Mouse (Mus musculus): Measurements from ENCODE around the gene C9orf72.

C9orf72 gene

DNA sequence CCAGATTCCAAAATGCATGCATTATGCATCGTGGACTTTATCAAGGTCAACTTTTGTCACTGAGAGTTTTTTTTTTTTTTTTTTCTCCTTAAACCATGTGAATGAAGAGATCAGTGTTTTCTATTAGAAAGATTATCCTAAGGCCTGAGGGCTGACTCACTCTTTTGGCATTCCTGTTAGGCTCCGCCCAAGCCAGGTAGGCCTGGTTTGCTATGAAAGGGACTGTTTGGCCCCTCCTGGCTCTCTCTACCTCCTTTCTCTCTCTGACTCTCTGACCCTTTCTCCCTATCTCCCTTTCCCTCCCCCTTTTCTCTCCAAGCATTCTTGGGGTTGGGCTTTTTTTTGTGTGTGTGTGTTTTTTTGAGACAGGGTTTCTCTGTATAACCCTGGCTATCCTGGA lies 50.4 kb downstream of the C9orf72 start:
- no peak for DNase-seq

DNA sequence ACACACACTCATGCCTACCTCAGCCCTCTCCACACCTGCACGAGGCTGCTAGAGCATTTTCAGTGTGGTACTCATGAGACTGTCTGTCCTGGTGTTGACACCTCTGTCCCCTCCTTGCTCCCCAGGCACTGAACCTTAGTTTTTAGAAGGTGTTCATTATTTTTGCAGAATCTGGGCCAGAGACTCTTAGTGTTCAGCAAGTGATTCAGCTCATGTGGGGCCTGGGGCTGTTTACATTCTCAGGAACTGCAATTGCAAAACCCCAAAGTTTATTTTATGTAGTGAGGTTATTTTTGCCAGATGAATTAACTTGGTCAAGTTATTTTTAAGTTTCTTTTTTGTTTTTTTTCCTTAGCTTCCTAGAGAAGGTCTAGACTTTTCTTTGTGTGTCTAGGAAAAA lies 52.4 kb downstream of the C9orf72 start:
- no peak for DNase-seq

DNA sequence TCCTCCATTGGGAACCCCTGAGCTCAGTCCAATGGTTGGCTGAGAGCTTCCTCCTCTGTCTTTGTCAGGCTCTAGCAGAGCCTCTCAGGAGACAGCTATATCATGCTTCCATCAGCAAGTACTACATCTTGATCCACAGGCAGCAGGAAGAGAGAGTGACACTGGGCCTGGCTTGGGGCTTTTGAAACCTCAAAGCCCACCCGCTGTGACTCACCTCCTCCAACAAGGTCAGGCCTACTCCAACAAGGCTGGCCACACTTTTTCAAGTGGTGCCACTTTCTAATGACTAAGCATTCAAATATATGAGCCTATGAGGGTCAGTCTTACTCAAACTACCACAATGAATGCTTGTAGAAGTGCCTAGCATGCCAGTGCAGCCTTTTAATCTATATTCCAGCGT lies 53.5 kb downstream of the C9orf72 start:
- DNase-seq: no peak

DNA sequence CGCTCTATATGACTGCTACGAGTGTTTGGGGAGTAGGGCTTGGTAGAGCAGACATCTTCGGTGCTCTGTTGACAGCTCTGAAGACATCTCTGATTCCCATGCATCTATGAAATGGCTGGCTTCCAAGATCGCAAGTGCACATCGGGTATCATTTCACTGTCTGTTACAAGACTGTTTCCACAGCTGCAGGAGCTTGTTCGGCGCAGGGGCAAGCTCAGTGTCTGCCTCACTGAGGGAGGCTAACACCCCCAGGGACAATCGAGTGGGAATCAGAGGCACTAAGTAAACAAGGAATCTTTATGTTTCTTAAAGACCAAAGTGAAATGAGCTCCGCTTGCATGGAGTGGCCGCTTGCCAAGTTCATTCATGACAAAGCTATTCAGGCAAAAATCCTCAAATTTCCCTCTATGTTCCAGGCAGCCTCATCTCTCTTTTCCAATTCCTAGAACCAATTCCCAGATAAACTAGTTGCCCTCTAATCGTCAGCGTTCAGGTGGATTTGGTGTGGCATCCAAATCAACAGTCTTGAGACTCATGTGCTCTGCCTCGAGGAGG lies 56.3 kb downstream of the C9orf72 start:
- DNase-seq: no peak

DNA sequence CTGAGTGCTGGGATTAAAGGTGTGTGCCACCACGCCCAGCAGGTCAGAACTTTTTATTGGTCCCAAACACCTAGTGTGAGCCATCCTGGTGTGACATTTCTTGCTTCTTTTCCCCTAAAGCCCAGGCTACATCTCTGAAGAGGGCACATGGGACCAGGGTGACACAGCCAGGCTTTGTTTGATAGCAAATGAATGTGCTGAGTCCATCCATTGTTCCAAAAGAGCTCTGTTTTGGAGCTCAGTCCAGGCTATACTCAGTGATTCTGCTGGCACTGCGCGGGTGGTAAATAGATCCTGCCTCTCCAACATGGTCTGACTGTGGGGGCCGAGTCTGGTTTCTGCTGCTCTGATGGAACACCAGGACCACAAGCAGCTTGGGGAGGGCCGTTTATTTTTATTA lies 58.1 kb downstream of the C9orf72 start:
- DNase-seq: no peak

DNA sequence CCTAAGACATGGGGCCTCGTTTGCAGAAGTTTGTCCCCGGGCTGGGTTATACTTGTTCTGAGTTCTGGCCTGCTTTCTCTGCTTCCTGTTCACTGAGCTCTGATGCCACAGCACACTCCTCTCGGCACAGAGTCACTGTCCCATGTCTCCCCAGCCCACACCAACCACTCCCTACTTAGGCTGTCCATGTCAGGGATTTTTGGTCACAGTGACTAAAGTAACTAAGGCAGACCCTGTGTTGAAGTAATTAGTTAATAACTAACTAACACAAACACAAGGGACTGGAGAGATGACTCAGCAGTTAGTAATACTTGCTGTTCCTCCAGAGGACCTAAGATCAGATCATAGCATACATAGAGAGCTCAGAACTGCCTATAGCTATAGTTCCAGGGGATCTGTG lies 60.0 kb downstream of the C9orf72 start:
- peak; percentile 20 to 31 for DNase-seq

DNA sequence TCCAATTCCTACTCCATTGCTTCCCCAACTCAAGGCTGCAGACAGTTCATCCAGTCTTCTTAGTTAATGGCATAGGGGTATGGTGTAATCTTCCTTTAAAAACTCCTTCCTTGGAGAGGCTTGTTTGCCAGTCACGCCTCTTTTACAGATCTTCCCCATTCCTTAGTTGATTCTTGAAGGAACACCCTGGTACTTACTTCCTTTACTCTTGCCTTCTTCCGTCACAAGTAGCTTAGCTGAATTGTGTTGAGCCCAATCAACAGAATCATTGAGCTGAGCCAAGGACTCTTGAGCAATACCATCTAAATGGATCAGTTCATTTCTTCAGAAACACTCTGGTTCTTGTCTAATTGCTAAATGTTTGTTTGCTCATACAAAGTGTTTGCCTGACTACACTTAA lies 60.7 kb downstream of the C9orf72 start:
- DNase-seq: no peak

DNA sequence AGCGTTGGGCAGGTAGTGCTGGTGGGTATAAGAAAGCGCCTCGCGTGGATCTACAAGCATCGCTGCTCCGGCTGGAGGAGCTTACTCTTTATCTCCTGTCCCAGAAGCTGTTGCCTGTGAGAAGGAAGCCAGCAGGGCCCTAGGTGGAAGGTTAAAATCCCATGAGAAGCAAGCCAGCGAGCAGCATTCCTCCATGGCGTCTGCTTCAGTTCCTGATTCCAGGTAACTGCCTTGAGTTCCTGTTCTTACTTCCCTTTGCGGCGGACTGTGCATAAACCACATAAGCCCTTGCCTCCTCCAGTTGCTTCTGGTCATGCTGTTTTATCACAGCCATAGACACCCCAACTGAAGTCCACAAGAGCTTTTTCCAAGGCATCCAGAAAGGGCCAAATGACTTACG lies 68.2 kb downstream of the C9orf72 start:
- no peak for DNase-seq

DNA sequence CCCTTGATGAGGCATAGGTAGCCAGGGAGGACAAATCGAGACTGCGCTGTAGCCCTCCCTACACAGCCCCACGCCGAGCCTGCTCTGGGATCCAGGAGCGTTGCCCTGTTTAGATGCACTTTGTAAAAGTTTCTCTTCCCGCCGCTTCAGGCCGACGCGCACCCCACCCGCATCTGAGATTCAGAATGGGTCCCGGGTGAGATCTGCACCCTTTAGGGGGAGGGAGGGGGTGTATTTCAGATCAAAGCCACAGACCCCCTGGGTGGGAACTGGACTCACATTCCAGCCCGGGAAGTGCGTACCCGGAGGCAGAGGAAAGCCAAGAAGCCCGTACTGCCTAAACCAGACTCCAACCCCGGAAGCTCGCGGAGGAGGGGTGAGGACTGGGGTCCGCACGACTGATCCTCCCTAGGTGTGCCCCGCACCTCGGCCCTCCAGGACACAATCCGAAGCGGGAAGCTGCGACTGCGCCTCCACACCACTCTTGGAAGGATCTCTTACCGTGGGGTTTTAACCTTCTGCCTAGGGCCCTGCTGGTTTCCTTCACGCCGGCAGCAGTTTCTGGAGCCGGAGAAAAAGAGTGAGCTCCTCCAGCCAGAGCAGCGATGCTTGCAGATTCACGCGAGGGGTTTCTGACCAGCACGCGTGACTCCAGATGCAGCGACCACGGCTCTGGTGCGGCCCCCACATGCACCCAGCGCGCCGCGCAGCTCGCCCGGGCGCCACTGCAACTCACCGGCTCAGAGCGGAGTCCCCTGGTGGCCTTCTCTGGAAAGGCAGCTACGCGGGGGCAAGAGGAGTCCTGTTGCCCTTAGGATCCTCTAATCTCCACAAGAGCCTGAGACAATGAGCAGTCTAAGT lies 69.0 kb downstream of the C9orf72 start, which contains the start of gene Mob3b:
TSS of gene Mob3b (minus strand) at position 734 of the 861 bp plus-strand sequence.
- peak; percentile 91 to 96 for DNase-seq

DNA sequence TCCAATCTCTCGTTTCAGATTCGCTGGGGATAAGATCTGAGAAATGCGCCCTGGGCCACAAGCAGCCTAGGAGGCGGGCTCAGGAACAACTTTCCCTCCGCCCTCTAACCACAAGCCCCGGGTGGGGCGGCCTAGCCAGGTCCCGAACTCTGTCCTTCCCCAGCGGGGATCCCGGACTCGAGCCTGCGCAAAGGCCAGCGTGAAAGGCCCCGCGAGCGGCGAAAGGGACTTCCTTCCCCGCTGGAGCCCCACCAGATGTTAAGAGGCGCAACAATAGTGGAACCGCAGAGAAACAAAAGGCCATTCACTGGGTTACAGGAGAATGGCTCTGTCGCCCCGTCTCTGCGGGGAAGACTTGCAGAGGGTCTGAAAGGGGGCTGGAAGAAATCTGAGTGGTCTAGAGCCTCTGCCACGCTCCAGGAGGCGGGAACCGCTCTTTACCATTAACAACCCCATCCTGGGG lies 69.8 kb downstream of the C9orf72 start:
- DNase-seq: peak; percentile 86 to 88

DNA sequence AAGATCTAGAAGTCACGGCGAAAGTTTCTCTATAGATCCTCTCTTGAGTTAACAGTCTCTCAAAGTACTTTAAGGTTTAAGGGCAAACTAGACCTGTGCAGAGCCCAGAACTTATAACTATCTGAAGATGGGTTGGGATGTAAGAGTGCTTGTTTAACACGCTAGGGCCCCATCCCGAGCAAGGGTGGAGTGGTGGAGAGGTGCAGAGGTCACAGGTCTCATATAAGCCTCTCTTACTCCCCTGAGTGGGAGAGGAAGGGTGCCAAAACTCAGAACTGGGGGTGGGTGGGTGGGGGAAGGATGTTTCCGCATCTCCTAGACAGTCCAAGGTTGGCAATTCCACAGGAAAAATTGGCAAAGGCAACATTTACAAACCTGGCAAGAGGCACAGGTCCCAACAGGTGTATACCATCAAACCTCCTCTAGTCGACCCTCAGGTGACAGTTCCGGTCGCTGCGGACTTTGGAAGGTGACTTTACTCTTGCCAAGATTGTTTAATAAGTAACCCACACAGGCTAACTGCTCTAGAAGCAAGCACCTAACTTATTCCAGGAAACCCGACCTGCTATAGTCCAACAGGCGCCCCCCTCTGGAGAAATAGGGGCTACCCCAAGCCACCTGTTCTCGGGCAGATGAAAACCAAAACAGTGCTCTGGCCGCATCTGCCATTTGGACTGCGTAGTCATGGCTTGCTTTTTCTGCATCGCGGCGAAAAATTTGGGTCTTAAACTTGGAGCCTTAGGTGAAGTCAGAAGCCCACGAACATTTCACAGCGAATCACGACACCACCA lies 70.6 kb downstream of the C9orf72 start:
- DNase-seq: peak; percentile 90 to 96

DNA sequence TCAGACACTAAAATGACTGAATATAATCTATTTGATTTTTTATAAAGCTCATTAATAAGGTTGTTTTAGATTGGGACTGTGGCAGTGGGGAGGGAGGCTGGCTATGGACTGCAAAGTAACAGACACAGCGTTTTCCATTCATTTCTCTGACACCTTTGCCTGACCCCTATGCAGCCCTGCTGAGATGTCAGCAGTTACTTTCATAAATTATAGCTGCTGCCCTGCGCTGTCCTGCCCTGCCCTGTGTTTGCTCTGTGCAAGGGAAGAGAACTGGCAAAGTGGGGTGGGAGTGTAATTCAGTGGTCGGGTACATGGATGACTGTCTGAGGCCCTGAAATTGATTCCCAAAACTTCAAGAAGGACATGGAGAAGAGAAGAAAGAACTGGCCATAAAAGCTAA lies 71.9 kb downstream of the C9orf72 start:
- peak; percentile 34 to 52 for DNase-seq

DNA sequence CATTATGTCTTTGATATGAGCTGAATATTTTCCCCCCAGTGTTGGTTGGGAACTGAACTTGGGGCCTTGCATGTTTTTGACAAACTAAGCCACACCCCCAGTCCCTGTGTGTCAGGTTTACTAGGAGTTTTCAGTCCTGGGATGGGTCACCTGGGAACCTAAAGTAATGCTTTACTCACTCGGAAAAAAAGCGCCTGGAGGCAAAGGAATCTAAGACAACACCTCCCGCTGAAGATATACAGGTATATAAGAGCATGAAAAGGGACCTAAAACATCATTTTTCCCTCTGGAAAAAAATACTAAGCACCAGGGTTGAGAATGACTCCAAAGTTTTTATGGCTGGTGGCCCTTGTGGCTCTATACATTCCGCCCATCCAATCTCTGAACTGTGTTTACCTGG lies 74.2 kb downstream of the C9orf72 start, which contains the start of gene Ifnk:
TSS of gene Ifnk (plus strand) at position 301 of the 400 bp plus-strand sequence.
- DNase-seq: no peak

DNA sequence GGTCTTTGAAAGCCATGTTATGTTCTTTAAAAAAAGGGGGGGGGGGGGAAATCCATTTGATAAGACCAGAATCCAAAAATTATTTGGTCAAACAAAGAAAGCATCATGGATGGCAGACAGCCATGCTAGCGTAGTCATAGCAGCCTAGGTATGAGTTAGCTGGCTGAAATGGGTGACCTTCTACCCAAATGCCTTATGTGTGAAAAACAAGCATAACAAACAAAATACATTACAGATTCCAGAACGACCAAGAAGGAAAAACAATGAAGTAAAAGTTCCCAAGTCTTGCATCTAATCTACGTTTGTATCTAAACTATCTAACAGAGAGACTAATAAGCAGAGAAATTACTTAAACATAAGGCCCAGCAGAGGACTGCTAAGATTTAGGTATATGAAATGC lies 75.3 kb downstream of the C9orf72 start:
- DNase-seq: no peak

DNA sequence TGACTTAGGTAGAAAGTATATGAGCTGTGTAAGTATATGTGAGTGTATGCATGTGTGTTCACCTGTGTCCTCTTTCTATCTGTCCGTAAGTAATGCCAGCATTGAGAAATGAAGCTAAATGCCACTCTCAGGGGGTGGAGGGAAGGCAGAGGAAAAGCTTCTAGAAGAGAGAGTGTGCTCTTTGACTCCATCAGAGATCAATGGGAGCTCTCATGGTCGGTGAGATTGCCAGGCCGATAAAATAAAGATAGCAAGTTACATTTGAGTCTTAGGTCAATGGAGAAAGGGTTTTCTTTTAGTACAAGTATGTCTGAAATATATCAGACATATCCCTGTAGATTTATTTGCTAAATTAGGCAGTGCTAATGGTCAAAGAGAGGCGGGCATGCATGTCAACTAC lies 77.6 kb downstream of the C9orf72 start:
- DNase-seq: no peak

DNA sequence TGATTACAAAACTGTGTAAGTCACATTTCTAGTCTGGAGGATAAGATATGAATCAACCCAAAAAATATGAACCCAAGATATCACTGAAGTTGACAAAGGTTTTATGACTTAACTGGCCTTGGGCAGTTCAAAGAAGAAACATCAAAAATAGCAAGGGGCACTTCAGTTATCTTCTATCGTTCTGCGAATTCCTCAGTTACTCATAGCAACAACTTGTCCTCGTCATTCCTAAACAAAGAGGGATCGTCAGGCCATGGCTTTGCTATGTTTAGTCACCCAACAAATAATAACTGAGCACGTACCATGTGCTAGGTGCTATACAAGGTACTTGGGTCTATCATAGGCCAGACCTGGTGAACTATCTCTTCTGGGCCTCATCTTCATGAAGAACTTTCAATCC lies 79.4 kb downstream of the C9orf72 start:
- DNase-seq: no peak

DNA sequence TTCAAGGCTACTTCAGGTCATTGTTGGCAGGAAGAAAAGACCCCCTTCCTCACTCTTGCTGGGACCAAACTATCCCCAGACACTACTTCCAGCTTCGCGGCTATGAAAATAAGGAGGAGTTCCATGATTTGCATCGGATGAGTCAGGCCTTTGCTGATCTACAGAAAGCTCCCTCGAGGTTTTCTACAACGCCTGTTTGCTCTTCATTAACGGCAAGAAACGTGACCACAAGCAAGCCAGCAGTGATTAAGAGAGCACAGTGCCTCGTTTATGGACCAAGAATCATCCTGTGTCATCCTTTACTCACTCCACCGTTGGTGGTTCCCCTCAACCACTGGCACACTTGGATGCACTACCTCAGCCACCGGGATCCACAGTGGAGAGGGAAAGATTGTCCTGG lies 80.2 kb downstream of the C9orf72 start:
- no peak for DNase-seq

DNA sequence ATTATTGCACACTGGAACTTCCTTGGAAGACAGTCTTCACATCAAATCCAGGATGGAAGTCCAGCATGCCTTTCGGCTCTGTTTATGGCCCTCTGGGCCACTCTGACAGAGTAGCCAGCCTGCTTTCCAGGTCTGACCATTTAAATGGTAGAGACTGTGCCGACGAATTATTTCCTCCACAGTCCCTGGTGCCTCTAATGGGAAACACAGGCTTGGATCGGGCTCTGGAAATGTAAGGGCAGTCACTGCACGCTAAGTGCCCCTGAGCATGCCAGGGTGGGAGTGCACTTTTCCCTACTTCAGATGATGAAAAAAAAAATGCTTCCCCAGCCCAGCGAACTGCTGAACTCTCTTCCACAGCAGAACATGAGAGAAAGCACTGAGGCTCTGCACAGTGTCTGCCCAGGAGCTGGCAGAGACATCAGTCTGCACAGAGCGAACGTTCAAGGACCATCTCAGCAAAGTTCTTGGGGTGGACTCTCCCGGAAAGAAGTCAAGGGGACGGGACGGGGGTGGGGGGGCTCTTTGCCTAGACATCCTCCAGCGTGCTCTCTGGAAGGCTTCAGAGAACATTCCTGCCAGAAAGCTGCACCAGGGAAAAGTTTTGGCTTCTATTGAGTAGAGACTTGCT lies 82.4 kb downstream of the C9orf72 start:
- DNase-seq: no peak

Measured in kidney, postnatal 36 days (tissue).